Mouse (Mus musculus): ENCODE results near the gene Rhog. TPM values are rescaled to one million over a fixed set of nuclear protein-coding genes. Genes with fewer than 3 reads are reported as not detected.
A peak's percentile ranks its signal among the peaks of the same experiment; 100 is the strongest.

Rhog gene
- polyA plus RNA-seq, 1 experiment from 2014 or later: 20.1 TPM

GRCm38 (mm10) chr7:102208806-102209363 is 47.0 kb downstream of the Rhog start:
- no peaks in the 10 kb centered on the region for H3K27me3 ChIP-seq
- no peaks in the 10 kb centered on the region for H3K9me3 ChIP-seq
- 57% methylated on average over 4 of the region's 4 CpGs for WGBS
- ATAC-seq (ENCODE audit: low FRiP score, low read depth): no peak
- no peaks in the 10 kb centered on the region for H3K36me3 ChIP-seq
- peaks cover 27% of the 10 kb centered on the region for H3K4me1 ChIP-seq (replicated peaks)
- peak overlapping the region; percentile 92 for H3K27ac ChIP-seq (replicated peaks)
- peak overlapping the region; percentile 77 for H3K9ac ChIP-seq
- peak overlapping the region; percentile 73 for H3K4me2 ChIP-seq
- H3K4me3 ChIP-seq: peak overlapping the region; percentile 69

- no peak for ATAC-seq (ENCODE audit: low FRiP score, low read depth)
- Histone ChIP-seq H3K36me3 (no peaks in the 10 kb centered on the region), H3K9ac (no peak overlapping the region), H3K27me3 (no peaks in the 10 kb centered on the region), H3K9me3 (no peaks in the 10 kb centered on the region), H3K4me3 (no peak overlapping the region), H3K4me2 (no peak overlapping the region), H3K27ac (replicated peaks) (no peak overlapping the region), H3K4me1 (replicated peaks) (peaks cover 19% of the 10 kb centered on the region)
- 78% methylated on average over 1 of the region's 1 CpGs for whole genome bisulfite sequencing
Observed at GRCm38 (mm10) chr7:102205646-102206045, 50.2 kb downstream of the Rhog start.

- 89% methylated on average over 3 of the region's 3 CpGs for WGBS
- H3K4me3 ChIP-seq: no peak overlapping the region
- ATAC-seq (ENCODE audit: low FRiP score, low read depth): no peak
- no peaks in the 10 kb centered on the region for H3K36me3 ChIP-seq
- no peaks in the 10 kb centered on the region for H3K27me3 ChIP-seq
- no peaks in the 10 kb centered on the region for H3K9me3 ChIP-seq
- H3K9ac ChIP-seq: no peak overlapping the region
- H3K4me1 ChIP-seq (replicated peaks): peaks cover 18% of the 10 kb centered on the region
- no peak overlapping the region for H3K27ac ChIP-seq (replicated peaks)
- H3K4me2 ChIP-seq: no peak overlapping the region
Observed at GRCm38 (mm10) chr7:102204296-102204857, 51.5 kb downstream of the Rhog start.

DNA sequence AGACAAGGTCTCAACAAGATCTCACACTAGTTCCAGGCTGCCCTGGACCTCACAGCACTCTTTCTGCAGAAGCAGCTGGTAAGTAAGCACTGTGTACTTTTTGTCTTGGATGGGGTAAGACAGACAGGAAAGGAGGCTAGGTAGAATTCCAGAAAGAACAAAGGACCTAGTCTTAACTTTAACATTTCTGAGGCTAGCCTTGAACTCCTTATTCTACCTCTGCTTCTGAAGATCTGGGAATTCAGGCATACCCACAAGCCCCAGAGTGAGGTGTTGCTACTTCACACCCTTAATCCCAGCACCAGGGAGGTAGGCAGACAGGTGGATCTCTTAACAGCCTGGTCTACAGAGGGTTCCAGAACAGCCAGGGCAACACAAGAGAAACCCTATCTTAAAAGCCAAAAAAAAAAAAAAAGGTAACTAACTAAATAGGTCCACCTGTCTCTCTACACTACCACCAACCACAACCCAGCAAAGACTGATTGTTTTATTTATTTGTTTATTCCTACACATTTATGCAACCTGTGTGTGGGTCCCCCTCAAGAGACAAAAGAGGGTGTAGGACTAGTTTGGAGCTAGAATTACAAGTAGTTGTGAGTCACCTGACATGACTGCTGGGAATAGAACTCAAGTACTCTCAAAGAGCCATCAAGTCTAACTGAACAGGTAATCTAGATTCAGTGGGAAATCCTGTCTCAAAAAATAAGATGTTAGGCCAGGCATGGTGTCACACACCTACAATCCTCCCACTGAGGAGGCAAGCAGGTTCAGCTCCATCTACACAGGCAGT is 54.7 kb downstream of the Rhog start:
- Histone ChIP-seq H3K27ac (replicated peaks) (no peak overlapping the region), H3K4me1 (replicated peaks) (no peaks in the 10 kb centered on the region), H3K36me3 (no peaks in the 10 kb centered on the region), H3K9ac (no peak overlapping the region), H3K4me2 (no peak overlapping the region), H3K27me3 (no peaks in the 10 kb centered on the region), H3K9me3 (no peaks in the 10 kb centered on the region), H3K4me3 (no peak overlapping the region)
- no peak for ATAC-seq (ENCODE audit: low FRiP score, low read depth)

DNA sequence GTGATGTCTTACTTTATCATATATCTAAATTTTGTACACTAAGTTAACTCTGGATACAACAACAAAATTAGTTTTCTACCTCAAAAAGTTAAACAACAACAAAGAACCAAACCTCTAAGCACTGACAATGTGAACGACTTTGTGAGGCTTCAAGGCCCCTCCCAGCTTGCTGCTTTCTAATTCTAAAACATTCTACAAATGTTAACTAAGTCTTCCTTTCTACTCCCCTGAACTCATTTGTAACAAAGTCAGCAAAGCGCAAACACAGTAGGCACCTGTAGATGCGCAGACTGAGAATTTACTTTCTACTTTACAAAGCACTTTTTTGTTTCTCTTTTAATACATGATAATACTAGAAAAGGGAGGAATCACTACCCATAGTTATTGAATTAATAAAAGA is 55.3 kb downstream of the Rhog start:
- WGBS: 79% methylated on average over 3 of the region's 3 CpGs
- no peak overlapping the region for H3K4me3 ChIP-seq
- no peaks in the 10 kb centered on the region for H3K4me1 ChIP-seq (replicated peaks)
- H3K9ac ChIP-seq: no peak overlapping the region
- no peaks in the 10 kb centered on the region for H3K9me3 ChIP-seq
- no peak overlapping the region for H3K27ac ChIP-seq (replicated peaks)
- no peak for ATAC-seq (ENCODE audit: low FRiP score, low read depth)
- H3K36me3 ChIP-seq: no peaks in the 10 kb centered on the region
- no peaks in the 10 kb centered on the region for H3K27me3 ChIP-seq
- H3K4me2 ChIP-seq: no peak overlapping the region

DNA sequence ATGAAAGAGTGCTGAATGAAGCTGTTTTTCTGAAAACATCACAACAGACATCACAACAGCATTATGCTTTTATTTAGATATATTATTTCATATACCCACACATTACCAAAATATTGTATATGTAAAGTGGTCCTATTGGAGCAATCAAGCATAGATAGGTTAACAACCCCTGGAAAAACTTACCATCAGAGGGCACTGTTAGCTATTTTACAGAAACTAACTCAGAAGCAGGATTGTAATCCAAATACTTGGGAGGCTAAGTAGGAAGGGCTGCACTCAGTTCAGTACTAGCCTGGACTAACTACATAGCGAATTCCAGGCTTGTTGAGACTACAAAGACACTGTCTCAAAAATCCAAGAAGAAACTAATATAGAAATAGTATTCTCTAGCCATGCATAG is 63.5 kb downstream of the Rhog start:
- Histone ChIP-seq H3K4me2 (no peak overlapping the region), H3K4me1 (replicated peaks) (no peaks in the 10 kb centered on the region), H3K36me3 (peaks cover 62% of the 10 kb centered on the region), H3K27me3 (no peaks in the 10 kb centered on the region), H3K9ac (no peak overlapping the region), H3K9me3 (no peaks in the 10 kb centered on the region), H3K27ac (replicated peaks) (no peak overlapping the region), H3K4me3 (no peak overlapping the region)
- no peak for ATAC-seq (ENCODE audit: low FRiP score, low read depth)
- WGBS: 95% methylated on average over 1 of the region's 1 CpGs

Other genes starting within 250 kb of the Rhog start
- gene Il18bp, start 237.4 kb downstream of the Rhog start, polyA plus RNA-seq (2015; fragmentation: Nextera tagmentation; extraction: Ambion mirVana): 4.7 and 5.4 TPM in 2 replicates
- 34.5 and 35.5 TPM in 2 replicates for gene Rnf121, start 190.6 kb downstream of the Rhog start, polyA plus RNA-seq (2015; fragmentation: Nextera tagmentation; extraction: Ambion mirVana)
- gene Xndc1, start 190.5 kb downstream of the Rhog start, polyA plus RNA-seq (2015; fragmentation: Nextera tagmentation; extraction: Ambion mirVana): 26.7 and 28.1 TPM in 2 replicates
- 0.51 and 0.99 TPM in 2 replicates for gene Xntrpc, start 190.3 kb downstream of the Rhog start, polyA plus RNA-seq (2015; fragmentation: Nextera tagmentation; extraction: Ambion mirVana)
- gene Trpc2, start 172.9 kb downstream of the Rhog start, polyA plus RNA-seq (2015; fragmentation: Nextera tagmentation; extraction: Ambion mirVana): 0.81 TPM in 1 of 2 replicates, not detected in the other
- 0.41 and 0.44 TPM in 2 replicates for gene Art1, start 154.3 kb downstream of the Rhog start, polyA plus RNA-seq (2015; fragmentation: Nextera tagmentation; extraction: Ambion mirVana)
- gene Art5, start 146.6 kb downstream of the Rhog start, polyA plus RNA-seq (2015; fragmentation: Nextera tagmentation; extraction: Ambion mirVana): 0.17 and 0.28 TPM in 2 replicates
- not detected in 2 replicates for gene Chrna10, start 139.2 kb downstream of the Rhog start, polyA plus RNA-seq (2015; fragmentation: Nextera tagmentation; extraction: Ambion mirVana)
- 19.0 and 20.6 TPM in 2 replicates for gene Nup98, start 45.9 kb downstream of the Rhog start, polyA plus RNA-seq (2015; fragmentation: Nextera tagmentation; extraction: Ambion mirVana)
- gene Pgap2, start 45.8 kb downstream of the Rhog start, polyA plus RNA-seq (2015; fragmentation: Nextera tagmentation; extraction: Ambion mirVana): 59.0 and 64.0 TPM in 2 replicates
- 13.6 and 15.1 TPM in 2 replicates for gene Stim1, start 11.8 kb upstream of the Rhog start, polyA plus RNA-seq (2015; fragmentation: Nextera tagmentation; extraction: Ambion mirVana)
- 51.4 and 61.4 TPM in 2 replicates for gene Rrm1, start 185.6 kb upstream of the Rhog start, polyA plus RNA-seq (2015; fragmentation: Nextera tagmentation; extraction: Ambion mirVana)
- 0.34 and 0.52 TPM in 2 replicates for gene Olfr543, start 225.6 kb upstream of the Rhog start, polyA plus RNA-seq (2015; fragmentation: Nextera tagmentation; extraction: Ambion mirVana)
- 0.16 and 0.18 TPM in 2 replicates for gene Olfr544, start 232.3 kb upstream of the Rhog start, polyA plus RNA-seq (2015; fragmentation: Nextera tagmentation; extraction: Ambion mirVana)
- 0.13 and 0.25 TPM in 2 replicates for gene Olfr545, start 243.5 kb upstream of the Rhog start, polyA plus RNA-seq (2015; fragmentation: Nextera tagmentation; extraction: Ambion mirVana)